Mouse (Mus musculus): ENCODE data around the gene Lrrc75a. TPM values are rescaled to one million over a fixed set of nuclear protein-coding genes. Genes with fewer than 3 reads are reported as not detected.

The Lrrc75a gene
- polyA plus RNA-seq (2015; fragmentation: Nextera tagmentation; extraction: Ambion mirVana), result 8.4 and 9.7 TPM in 2 replicates

DNA sequence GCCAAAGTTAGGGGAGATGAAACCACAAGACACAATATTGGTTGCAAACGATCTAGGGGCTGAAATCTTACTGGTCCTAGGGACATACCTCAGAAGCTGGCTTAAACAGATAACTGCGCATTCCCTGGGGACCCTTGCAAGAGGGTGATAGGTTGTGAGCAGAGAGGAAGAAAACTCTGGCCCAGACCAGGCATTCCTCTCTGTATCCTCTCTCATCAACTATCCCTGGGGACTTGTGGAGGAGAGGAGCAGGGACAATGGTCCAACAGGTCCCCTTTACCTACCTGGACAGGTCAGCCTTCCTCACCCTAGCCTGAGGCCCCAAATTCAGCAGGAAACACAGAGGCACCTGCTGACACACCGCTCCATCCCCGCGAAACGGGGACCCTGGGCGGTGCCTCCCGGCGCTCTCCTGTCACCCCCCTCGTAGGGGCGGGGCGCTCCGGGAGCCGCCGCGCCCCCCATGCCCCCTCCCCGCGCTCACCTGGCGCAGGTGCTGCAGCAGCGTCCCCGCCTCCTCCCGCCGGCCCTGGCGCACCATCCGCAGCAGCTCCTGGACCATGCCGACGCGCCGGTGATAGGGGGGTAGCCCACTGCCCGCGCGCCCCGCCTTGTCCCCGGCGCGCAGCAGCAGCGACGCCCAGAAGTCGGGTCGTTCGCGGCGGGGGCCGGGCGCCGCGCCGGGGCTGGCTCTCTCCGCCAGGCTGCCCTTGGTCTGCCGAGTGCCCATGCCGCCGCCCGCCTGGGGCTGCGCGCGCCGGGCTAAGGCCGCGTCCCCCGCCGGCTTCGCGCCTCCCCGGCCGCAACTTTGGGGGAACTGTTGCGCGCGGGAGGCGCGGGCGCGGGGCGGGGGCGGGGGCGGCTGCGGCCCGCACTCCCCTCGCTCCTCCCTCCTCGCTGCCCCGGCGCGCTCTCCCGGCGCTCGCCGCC is at the start of gene Lrrc75a:
Gene Lrrc75a, minus strand, starts transcription at position 863 of the 930 bp plus-strand sequence.
- H3K9me3 ChIP-seq (ENCODE audit: control insufficient read depth, low read length), result no peaks in the 10 kb centered on the region
- peak within 1 kb of the TSS; percentile 78 for H3K27ac ChIP-seq (ENCODE audit: low read depth, low read length)
- H3K27me3 ChIP-seq (replicated peaks; ENCODE audit: control insufficient read depth, insufficient read depth, low read length), result no peaks in the 10 kb centered on the region
- H3K4me3 ChIP-seq (ENCODE audit: low read length), result peak within 1 kb of the TSS; percentile 80
- H3K4me1 ChIP-seq (ENCODE audit: control insufficient read depth, insufficient read depth, low read depth, low read length), result peaks cover 39% of the 10 kb centered on the region
- peak; percentile 67 for ATAC-seq
- under 1% methylated on average over 28 of the region's 86 CpGs for WGBS
- H3K9ac ChIP-seq (ENCODE audit: low read depth, low read length), result peak within 1 kb of the TSS; percentile 88
- no peaks in the 10 kb centered on the region for H3K36me3 ChIP-seq (ENCODE audit: control insufficient read depth, insufficient read depth, low read length)
- peak within 1 kb of the TSS; percentile 93 for H3K4me2 ChIP-seq (ENCODE audit: low read length)

DNA sequence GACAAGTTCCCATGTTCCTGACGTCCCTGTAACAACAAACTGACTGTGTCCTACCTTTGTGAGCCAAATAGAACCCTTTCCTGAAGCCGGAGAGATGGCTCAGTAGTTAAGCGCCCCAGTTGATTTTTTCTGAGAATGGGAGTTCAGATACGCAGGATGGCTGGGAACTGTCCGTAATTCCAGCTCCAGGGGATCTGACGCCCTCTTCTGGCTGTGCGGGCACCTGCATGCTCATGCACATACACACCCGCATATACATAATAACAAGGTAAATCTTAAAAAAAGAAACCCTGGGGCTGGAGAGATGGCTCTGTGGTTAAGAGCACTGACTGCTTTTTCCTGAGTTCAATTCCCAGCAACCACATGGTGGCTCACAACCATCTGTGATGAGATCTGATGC is 46.8 kb upstream of the Lrrc75a start:
- H3K36me3 ChIP-seq (ENCODE audit: control insufficient read depth, insufficient read depth, low read length), result no peaks in the 10 kb centered on the region
- no peak overlapping the region for H3K4me3 ChIP-seq (ENCODE audit: low read length)
- WGBS, result 96% methylated on average over 8 of the region's 8 CpGs
- no peaks in the 10 kb centered on the region for H3K4me1 ChIP-seq (ENCODE audit: control insufficient read depth, insufficient read depth, low read depth, low read length)
- H3K27me3 ChIP-seq (replicated peaks; ENCODE audit: control insufficient read depth, insufficient read depth, low read length), result no peaks in the 10 kb centered on the region
- no peak overlapping the region for H3K4me2 ChIP-seq (ENCODE audit: low read length)
- no peak overlapping the region for H3K9ac ChIP-seq (ENCODE audit: low read depth, low read length)
- no peak for ATAC-seq
- H3K9me3 ChIP-seq (ENCODE audit: control insufficient read depth, low read length), result no peaks in the 10 kb centered on the region
- no peak overlapping the region for H3K27ac ChIP-seq (ENCODE audit: low read depth, low read length)

DNA sequence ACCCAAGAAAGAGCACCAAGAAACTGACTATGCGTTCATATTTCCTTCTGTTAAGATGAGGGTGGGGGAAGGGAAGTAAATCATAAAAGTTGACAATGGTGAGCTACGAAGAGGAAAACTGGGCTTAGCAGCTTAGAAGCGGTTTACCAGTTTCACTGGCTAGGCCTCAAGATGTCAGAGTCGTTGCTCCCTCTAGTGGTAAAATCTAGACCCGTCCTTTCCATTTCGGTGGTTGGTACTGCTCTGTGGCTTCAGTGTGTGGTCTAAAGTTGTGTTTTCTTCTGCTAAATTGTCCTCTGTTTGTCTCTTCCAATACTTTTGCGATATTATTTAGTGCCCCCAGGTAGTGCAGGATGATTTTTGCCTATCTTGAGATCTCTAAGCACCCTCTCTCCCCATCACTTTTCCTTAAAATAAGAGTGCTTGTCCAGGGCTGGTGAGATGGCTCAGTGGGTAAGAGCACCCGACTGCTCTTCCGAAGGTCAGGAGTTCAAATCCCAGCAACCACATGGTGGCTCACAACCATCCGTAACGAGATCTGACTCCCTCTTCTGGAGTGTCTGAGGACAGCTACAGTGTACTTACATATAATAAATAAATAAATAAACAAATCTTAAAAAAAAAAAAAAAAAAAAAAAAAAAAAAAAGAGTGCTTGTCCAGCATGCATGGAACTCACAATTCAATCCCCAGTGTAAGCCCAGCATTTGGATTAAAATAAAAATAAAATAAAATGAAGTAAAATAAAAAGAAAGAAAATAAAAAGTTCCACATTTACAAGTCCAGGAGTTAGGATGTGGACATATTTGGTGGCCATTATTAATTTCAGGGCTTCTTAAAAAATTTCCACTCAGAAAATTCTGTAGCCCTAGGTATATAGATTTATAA is 45.2 kb upstream of the Lrrc75a start:
- ATAC-seq, result peak; percentile 82
- no peaks in the 10 kb centered on the region for H3K36me3 ChIP-seq (ENCODE audit: control insufficient read depth, insufficient read depth, low read length)
- WGBS, result 23% methylated on average over 9 of the region's 11 CpGs
- H3K4me1 ChIP-seq (ENCODE audit: control insufficient read depth, insufficient read depth, low read depth, low read length), result no peaks in the 10 kb centered on the region
- H3K27ac ChIP-seq (ENCODE audit: low read depth, low read length), result no peak overlapping the region
- no peak overlapping the region for H3K4me3 ChIP-seq (ENCODE audit: low read length)
- H3K27me3 ChIP-seq (replicated peaks; ENCODE audit: control insufficient read depth, insufficient read depth, low read length), result no peaks in the 10 kb centered on the region
- no peak overlapping the region for H3K4me2 ChIP-seq (ENCODE audit: low read length)
- no peak overlapping the region for H3K9ac ChIP-seq (ENCODE audit: low read depth, low read length)
- H3K9me3 ChIP-seq (ENCODE audit: control insufficient read depth, low read length), result no peaks in the 10 kb centered on the region

- Histone ChIP-seq H3K27ac (ENCODE audit: low read depth, low read length) (no peak overlapping the region), H3K9me3 (ENCODE audit: control insufficient read depth, low read length) (no peaks in the 10 kb centered on the region), H3K36me3 (ENCODE audit: control insufficient read depth, insufficient read depth, low read length) (no peaks in the 10 kb centered on the region), H3K9ac (ENCODE audit: low read depth, low read length) (no peak overlapping the region), H3K4me3 (ENCODE audit: low read length) (no peak overlapping the region), H3K4me1 (ENCODE audit: control insufficient read depth, insufficient read depth, low read depth, low read length) (no peaks in the 10 kb centered on the region), H3K27me3 (replicated peaks; ENCODE audit: control insufficient read depth, insufficient read depth, low read length) (no peaks in the 10 kb centered on the region), H3K4me2 (ENCODE audit: low read length) (no peak overlapping the region)
- no peak for ATAC-seq
- WGBS, result 95% methylated on average over 3 of the region's 3 CpGs
Measured at GRCm38 (mm10) chr11:62691592-62691991, 43.3 kb upstream of the Lrrc75a start.

- ATAC-seq, result no peak
- 81% methylated on average over 4 of the region's 4 CpGs for WGBS
Measured at GRCm38 (mm10) chr11:62679954-62680353, 31.6 kb upstream of the Lrrc75a start.

DNA sequence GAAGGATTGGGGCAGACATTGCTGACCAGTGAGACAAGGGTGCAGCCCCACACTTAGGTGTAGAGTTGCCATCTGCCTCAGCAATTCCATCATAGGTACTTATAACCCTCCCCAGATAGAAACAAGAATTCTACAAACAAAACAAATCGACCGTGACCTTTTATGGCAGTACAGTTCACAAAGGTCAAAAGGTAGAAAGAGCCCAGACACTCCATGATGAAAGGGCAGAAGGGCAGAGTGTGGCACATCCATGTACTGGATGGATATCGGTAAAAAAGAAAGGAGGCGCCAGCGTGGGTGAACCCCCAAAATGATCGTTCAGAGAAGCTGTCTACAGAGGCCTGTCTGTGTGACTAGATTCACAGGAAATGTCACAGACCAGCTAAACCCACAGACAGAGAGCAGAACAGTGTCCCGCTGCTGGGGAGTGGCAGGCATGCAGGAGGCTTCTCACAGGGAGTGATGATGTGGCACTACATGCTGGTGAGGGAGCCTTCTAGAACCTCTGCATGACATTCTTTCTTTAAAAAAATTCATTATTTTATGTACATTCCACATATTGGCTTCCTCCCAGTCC is 30.5 kb upstream of the Lrrc75a start:
- no peaks in the 10 kb centered on the region for H3K27me3 ChIP-seq (replicated peaks; ENCODE audit: control insufficient read depth, insufficient read depth, low read length)
- H3K4me1 ChIP-seq (ENCODE audit: control insufficient read depth, insufficient read depth, low read depth, low read length), result peaks cover 6% of the 10 kb centered on the region; the same call in 1 of the 2 replicates
- H3K27ac ChIP-seq (ENCODE audit: low read depth, low read length), result no peak overlapping the region
- H3K4me3 ChIP-seq (ENCODE audit: low read length), result no peak overlapping the region
- no peak for ATAC-seq
- 92% methylated on average over 7 of the region's 7 CpGs for WGBS
- no peaks in the 10 kb centered on the region for H3K36me3 ChIP-seq (ENCODE audit: control insufficient read depth, insufficient read depth, low read length)
- H3K9me3 ChIP-seq (ENCODE audit: control insufficient read depth, low read length), result no peaks in the 10 kb centered on the region
- H3K9ac ChIP-seq (ENCODE audit: low read depth, low read length), result no peak overlapping the region
- no peak overlapping the region for H3K4me2 ChIP-seq (ENCODE audit: low read length)

More at GRCm38 (mm10) chr11:62679954-62680353, 31.6 kb upstream of the Lrrc75a start:
- no peaks in the 10 kb centered on the region for H3K36me3 ChIP-seq (ENCODE audit: control insufficient read depth, insufficient read depth, low read length)
- H3K27ac ChIP-seq (ENCODE audit: low read depth, low read length), result no peak overlapping the region
- no peak overlapping the region for H3K4me2 ChIP-seq (ENCODE audit: low read length)
- no peak overlapping the region for H3K9ac ChIP-seq (ENCODE audit: low read depth, low read length)
- H3K27me3 ChIP-seq (replicated peaks; ENCODE audit: control insufficient read depth, insufficient read depth, low read length), result no peaks in the 10 kb centered on the region
- H3K4me3 ChIP-seq (ENCODE audit: low read length), result no peak overlapping the region
- H3K4me1 ChIP-seq (ENCODE audit: control insufficient read depth, insufficient read depth, low read depth, low read length), result peaks cover 6% of the 10 kb centered on the region; the same call in 1 of the 2 replicates
- H3K9me3 ChIP-seq (ENCODE audit: control insufficient read depth, low read length), result no peaks in the 10 kb centered on the region

- no peaks in the 10 kb centered on the region for H3K27me3 ChIP-seq (replicated peaks; ENCODE audit: control insufficient read depth, insufficient read depth, low read length)
- ATAC-seq, result no peak
- WGBS, result 96% methylated on average over 4 of the region's 4 CpGs
- no peak overlapping the region for H3K4me3 ChIP-seq (ENCODE audit: low read length)
- H3K36me3 ChIP-seq (ENCODE audit: control insufficient read depth, insufficient read depth, low read length), result no peaks in the 10 kb centered on the region
- H3K27ac ChIP-seq (ENCODE audit: low read depth, low read length), result no peak overlapping the region
- H3K4me2 ChIP-seq (ENCODE audit: low read length), result no peak overlapping the region
- no peak overlapping the region for H3K9ac ChIP-seq (ENCODE audit: low read depth, low read length)
- H3K4me1 ChIP-seq (ENCODE audit: control insufficient read depth, insufficient read depth, low read depth, low read length), result peaks cover 6% of the 10 kb centered on the region; the same call in 1 of the 2 replicates
- no peaks in the 10 kb centered on the region for H3K9me3 ChIP-seq (ENCODE audit: control insufficient read depth, low read length)
Measured at GRCm38 (mm10) chr11:62676290-62676596, 27.9 kb upstream of the Lrrc75a start.

DNA sequence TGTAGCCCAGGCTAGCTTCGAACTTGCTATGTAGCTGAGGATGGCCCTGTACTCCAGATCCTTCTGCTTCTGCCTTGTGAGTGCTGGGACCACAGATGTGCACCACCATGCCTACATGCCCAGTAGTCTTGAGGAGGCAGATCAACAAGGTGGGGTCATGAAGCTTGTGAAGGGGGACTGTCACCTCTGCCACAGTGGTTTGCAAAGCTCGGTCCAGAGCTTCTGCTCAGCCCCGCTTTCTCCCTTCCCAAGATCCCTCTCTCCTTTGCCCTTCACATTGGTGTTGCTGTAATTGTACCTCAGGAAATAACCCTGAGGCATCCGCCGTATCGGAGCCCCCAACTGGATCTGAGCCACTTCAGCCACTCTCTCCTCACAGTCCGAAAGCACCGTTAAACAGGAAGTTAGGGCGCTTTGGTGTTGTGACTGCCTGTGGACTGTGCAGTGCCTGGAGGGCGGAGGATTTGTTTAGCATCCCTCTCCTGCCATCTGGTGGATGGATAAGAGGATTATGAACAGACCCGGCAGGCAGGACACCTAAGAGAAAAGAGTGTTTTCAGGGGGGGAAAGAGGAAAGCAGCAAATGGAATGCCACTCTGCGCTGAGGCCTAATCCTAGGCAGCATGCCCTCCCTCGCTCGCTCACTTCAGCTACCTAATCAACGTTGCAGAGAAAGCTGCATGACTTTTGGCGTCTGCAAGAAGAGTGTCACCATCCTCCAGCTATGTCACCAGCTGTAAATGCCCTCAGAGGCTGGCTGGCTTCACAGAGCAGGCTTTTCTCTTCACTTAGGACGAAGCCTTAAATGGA is 27.4 kb upstream of the Lrrc75a start:
- Histone ChIP-seq H3K4me1 (ENCODE audit: control insufficient read depth, insufficient read depth, low read depth, low read length) (peaks cover 6% of the 10 kb centered on the region; the same call in 1 of the 2 replicates), H3K4me2 (ENCODE audit: low read length) (peak overlapping the region; percentile 55), H3K27ac (ENCODE audit: low read depth, low read length) (0 out of 2 replicates have a peak overlapping the region, but pooled peaks have one; percentile 17), H3K27me3 (replicated peaks; ENCODE audit: control insufficient read depth, insufficient read depth, low read length) (no peaks in the 10 kb centered on the region), H3K36me3 (ENCODE audit: control insufficient read depth, insufficient read depth, low read length) (no peaks in the 10 kb centered on the region), H3K9me3 (ENCODE audit: control insufficient read depth, low read length) (no peaks in the 10 kb centered on the region), H3K9ac (ENCODE audit: low read depth, low read length) (peak overlapping the region; percentile 62), H3K4me3 (ENCODE audit: low read length) (peak overlapping the region; percentile 14)
- WGBS, result 19% methylated on average over 17 of the region's 17 CpGs
- peak; percentile 95 for ATAC-seq

Data from hindbrain, embryonic 16.5 days (tissue).